Mouse (Mus musculus) kidney, adult 2 months (tissue): ENCODE data around the gene Ipo8.

ENCODE experiments used
- CTCF ChIP-seq: fragments of 200-500 bp; conservative IDR thresholded peaks from 2 replicates; pipeline ENCODE4 v1.5.1; 2011; ENCODE audit warnings: low read depth, mild to moderate bottlenecking, control low read depth, low read length, moderate library complexity, mixed read lengths; ENCODE audit not compliant: insufficient read depth, insufficient read length
- POLR2A ChIP-seq: fragments of 200-500 bp; IDR thresholded peaks from one replicate; pipeline ENCODE4 v1.6.1; 2011; ENCODE audit warnings: low read depth, low read length, control low read depth

DNA sequence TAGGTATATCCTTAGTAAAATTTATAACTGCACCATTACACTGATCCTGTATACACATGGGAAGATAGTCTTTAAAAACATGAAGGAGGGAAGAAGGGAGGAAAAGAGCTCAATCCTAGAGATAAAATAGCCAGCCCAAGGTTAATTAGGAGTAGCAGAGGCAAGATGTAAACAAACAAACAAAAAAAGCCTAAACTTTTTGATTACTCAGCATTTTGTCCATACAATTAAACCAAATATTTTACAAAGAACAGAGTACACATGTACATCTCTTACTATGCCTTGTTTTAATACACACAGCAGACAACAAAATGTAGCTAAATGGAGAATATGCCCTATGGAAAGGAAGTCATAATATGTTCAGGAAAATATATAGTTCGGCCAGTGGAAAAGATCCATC, 10.5 kb upstream of the Ipo8 start:
- no peak for TF ChIP-seq POLR2A
- TF ChIP-seq CTCF, result no peak
